Mouse (Mus musculus) subcutaneous adipose tissue, adult 2 months (tissue): Measurements from ENCODE around the gene Rgn. TPM values are rescaled to one million over a fixed set of nuclear protein-coding genes. Genes with fewer than 3 reads are reported as not detected.

Source experiments
- polyA plus RNA-seq: library from polyadenylated mRNA; depleted of rRNA; stranded (reverse); fragments of >200 nt; gene quantifications from 2 replicates; pipeline ENCODE4 v1.2.3, GENCODE M21; 2012; ENCODE audit warnings: low replicate concordance; rRNA removed

Gene Rgn
- polyA plus RNA-seq = not detected in 2 replicates

DNA sequence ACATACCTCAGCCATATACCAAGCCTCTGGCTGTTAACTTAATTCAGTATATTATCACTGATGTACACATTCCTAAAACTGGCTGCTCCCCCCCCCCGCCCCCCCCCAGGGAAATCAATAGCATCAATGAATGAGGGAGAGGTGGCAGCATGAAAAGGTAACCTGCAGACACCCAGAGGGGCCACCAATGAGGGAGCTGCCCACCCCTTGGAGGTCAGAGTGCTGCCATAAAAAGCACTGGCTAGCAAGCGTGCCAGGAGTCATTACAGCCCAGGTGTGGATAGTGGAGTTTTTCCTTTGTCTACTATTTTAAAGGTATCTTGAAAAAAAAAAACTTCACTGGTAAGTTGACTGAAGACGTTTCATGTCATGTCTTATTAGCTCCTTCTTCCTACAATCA lies at the start of gene Rgn:
Gene Rgn (plus strand): TSS at position 256 of the 400 bp plus-strand sequence.

Other genes starting within 250 kb of the Rgn start
- 5.9 and 8.0 TPM in 2 replicates for gene Rp2, start 185.3 kb upstream of the Rgn start, polyA plus RNA-seq
- gene Jade3, start 124.1 kb upstream of the Rgn start, polyA plus RNA-seq = 0.70 and 0.91 TPM in 2 replicates
- gene Rbm10, start 67.7 kb downstream of the Rgn start, polyA plus RNA-seq = 28.2 and 69.6 TPM in 2 replicates
- gene Ndufb11, start 67.8 kb downstream of the Rgn start, polyA plus RNA-seq = 156 and 174 TPM in 2 replicates
- 271 and 335 TPM in 2 replicates for gene Uba1, start 108.5 kb downstream of the Rgn start, polyA plus RNA-seq
- gene Cdk16, start 138.2 kb downstream of the Rgn start, polyA plus RNA-seq = 237 and 267 TPM in 2 replicates
- 5.8 and 28.5 TPM in 2 replicates for gene Usp11, start 154.1 kb downstream of the Rgn start, polyA plus RNA-seq
- 154 and 191 TPM in 2 replicates for gene Araf, start 248.0 kb downstream of the Rgn start, polyA plus RNA-seq